Mouse (Mus musculus) embryonic fibroblast, embryonic 13.5 days (primary cell): ENCODE data around the gene Dop1a.

Experiments used
- CTCF ChIP-seq: IDR thresholded peaks from 2 replicates; pipeline ENCODE4 v1.5.1; 2011; ENCODE audit warnings: mild to moderate bottlenecking, control low read depth, low read length, moderate library complexity, borderline replicate concordance; ENCODE audit not compliant: insufficient read depth
- POLR2A ChIP-seq: IDR thresholded peaks from 2 replicates; pipeline ENCODE4 v1.6.1; 2011; ENCODE audit warnings: low read depth, mild to moderate bottlenecking, control low read depth, low read length, moderate library complexity

GRCm38 (mm10) chr9:86423331-86423730 is 43.6 kb upstream of the Dop1a start:
- no peak for TF ChIP-seq CTCF
- no peak for TF ChIP-seq POLR2A
